Mouse (Mus musculus): ENCODE measurements around the gene Sypl2.

The Sypl2 gene

GRCm38 (mm10) chr3:108205601-108206000, 20.8 kb downstream of the Sypl2 start:
- DNase-seq (ENCODE audit: low read depth): no peak

- DNase-seq (ENCODE audit: low read depth): no peak
These were observed 22.0 kb downstream of the Sypl2 start for GRCm38 (mm10) chr3:108204470-108204869.

DNA sequence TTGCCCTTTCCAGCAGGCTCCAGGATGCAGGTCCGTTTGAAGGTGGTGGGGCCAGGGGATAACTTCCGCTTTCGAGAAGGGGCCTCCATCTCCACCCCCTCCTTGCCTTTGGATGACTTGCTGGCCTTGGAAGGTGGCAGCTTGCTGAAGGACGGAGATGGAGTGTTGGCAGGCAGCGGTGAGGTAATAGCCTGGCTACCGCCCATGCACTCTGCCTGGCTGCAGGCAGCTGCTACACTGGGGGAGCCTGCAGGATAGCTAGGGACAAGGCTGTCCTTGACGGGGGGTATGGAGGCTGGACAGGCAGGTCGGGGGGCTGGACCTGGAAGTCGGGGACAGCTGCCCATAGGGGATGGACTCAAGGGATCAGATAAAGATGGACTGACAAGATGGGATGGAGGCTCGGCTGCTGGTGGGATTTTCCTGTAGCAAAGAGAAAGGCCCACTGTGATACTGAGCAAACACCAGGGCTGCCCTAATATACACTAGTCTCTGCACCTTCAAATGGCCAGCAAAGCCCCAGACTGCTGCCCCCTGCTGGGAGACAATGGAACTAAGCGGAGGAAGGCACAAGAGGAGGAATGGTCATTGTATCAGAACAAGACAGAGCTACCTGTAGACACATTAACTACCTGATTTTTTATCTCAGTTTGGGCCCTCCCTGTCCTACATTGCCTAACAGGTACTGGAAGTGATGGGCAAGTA, 22.7 kb downstream of the Sypl2 start:
- peak; percentile 88 for DNase-seq (ENCODE audit: low read depth)

DNA sequence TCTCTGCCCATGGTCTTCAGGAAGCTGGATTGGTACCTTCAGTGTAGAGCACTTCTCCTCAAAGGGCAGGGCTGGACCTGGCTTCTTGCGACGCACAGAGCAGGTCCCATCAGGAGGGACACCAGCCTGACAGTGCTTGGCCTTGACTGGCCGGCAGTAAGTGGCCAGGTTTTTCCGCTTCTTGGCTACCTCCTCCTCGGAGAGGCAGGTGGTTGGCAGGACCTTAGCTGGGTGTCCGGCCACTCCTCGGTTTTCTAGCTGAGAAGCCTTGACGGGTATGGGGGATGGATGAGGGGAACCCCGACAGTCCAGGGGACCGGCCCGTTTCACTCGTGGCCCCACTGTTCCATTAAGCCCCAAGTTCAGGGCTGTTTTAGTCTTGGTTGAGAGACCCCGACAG, 23.2 kb downstream of the Sypl2 start:
- DNase-seq (ENCODE audit: low read depth): no peak

DNA sequence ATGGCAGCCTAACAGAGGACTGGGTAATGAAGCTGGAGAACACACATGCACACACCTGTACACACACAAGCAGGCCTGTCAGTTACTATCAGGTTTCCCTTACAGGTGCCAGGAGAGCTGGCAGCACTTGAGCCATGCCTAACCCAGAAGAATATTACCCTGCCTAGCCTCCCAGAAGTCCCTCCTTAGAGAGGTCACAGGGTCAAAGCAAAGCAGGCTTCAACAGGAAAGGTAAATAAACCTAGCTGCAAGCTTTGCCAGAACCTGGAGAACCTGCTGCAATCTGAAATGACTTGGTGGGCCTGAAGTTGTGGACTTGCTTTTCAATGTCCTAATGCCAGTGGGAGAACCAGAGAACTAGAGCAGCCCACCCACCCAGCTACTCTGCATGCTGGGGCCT, 23.9 kb downstream of the Sypl2 start:
- no peak for DNase-seq (ENCODE audit: low read depth)

GRCm38 (mm10) chr3:108200329-108201323, 25.8 kb downstream of the Sypl2 start, which contains the start of gene Cyb561d1:
Gene Cyb561d1 (minus strand): TSS chr3:108201212.
- DNase-seq (ENCODE audit: low read depth): peak; percentile 96

- DNase-seq (ENCODE audit: low read depth): no peak
These were observed 27.2 kb downstream of the Sypl2 start for GRCm38 (mm10) chr3:108199231-108199630.

DNA sequence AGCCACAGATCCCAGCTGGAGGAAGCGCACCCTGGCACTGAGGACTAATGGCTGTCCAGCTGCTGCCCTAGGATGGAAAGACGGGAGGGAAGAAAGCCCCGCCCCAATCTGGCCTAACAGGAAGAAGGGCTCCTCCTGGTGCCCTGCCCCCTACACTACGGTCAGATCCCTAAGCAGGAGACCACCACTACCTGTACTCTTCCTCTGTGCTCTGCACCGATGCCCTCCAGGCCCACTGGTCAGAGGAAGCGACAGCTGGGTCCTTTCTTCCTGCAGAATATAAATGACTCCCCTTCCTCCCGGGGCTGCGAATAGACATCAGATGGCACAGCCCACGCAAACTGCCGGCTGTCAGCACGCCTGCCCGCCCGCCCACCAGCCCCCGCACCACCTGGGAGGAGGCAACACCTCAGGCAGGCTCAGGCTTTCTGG, 29.4 kb downstream of the Sypl2 start:
- peak; percentile 44 for DNase-seq (ENCODE audit: low read depth)

GRCm38 (mm10) chr3:108195941-108196590, 30.4 kb downstream of the Sypl2 start:
- peak; percentile 44 for DNase-seq (ENCODE audit: low read depth)

- no peak for DNase-seq (ENCODE audit: low read depth)
These were observed 31.2 kb downstream of the Sypl2 start for GRCm38 (mm10) chr3:108195287-108195686.

GRCm38 (mm10) chr3:108193686-108194085, 32.8 kb downstream of the Sypl2 start:
- DNase-seq (ENCODE audit: low read depth): no peak

DNA sequence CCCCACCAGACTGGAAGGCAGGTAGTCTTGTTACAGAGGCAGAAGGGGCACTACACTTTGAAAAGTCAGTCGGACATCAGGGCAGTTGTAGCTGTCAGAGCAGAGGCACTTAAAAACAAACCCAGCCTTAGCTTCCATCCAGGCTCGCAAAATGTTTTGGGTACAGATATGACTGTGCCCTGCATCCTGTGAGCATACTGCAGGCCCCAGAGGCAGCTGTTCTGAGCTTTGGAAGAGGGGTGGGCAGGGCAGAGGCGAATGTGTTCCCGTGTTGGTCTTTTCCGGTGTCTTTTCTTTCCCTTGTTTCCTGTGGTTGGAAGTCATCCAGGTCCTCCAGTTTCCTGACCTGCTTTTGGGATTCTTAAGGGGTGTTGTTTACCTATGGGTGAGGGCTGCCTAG, 36.6 kb downstream of the Sypl2 start:
- DNase-seq (ENCODE audit: low read depth): no peak

- no peak for DNase-seq (ENCODE audit: low read depth)
These were observed 37.5 kb downstream of the Sypl2 start for GRCm38 (mm10) chr3:108188716-108189490.

GRCm38 (mm10) chr3:108187111-108187795, 39.2 kb downstream of the Sypl2 start:
- no peak for DNase-seq (ENCODE audit: low read depth)

- DNase-seq (ENCODE audit: low read depth): peak; percentile 60
These were observed 40.1 kb downstream of the Sypl2 start, which contains the start of gene Amigo1 for GRCm38 (mm10) chr3:108186098-108187047. Gene Amigo1 (plus strand): TSS chr3:108186335.

GRCm38 (mm10) chr3:108185460-108186097, 40.9 kb downstream of the Sypl2 start:
- peak; percentile 33 for DNase-seq (ENCODE audit: low read depth)

- DNase-seq (ENCODE audit: low read depth): no peak
These were observed 41.7 kb downstream of the Sypl2 start for GRCm38 (mm10) chr3:108184742-108185141.

DNA sequence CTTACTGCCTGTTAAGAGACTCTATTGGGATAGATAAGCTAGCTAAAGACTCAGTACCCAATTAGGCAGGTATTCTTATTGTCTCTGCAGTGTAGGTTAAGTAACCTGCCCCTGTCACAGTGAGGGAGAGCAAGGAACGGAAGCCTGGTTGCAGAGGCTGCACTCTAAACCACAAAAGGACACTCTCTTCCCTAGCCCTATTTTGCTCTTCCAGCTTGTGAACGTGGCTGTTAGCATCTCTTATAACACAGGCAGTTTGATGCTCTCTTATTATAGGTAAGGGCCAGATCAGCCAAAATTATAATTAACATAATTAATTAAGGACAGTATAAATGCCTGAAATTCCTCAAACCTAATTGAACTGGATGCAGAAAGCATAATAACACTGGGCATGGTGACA, 45.9 kb downstream of the Sypl2 start:
- DNase-seq (ENCODE audit: low read depth): no peak
